Mouse (Mus musculus): ENCODE results near the gene Gart. TPM values are rescaled to one million over a fixed set of nuclear protein-coding genes. Genes with fewer than 3 reads are reported as not detected.
A peak's percentile ranks its signal among the peaks of the same experiment; 100 is the strongest.

Gart gene
- polyA plus RNA-seq, 1 experiment, result 292 TPM

GRCm38 (mm10) chr16:91655285-91655684 lies 8.5 kb upstream of the Gart start:
- Histone ChIP-seq H3K9ac (ENCODE audit: low read depth, poor library complexity, severe bottlenecking) (no peak overlapping the region), H3K4me3 (ENCODE audit: low read depth, low read length) (no peak overlapping the region), H3K9me3 (replicated peaks; ENCODE audit: control insufficient read depth, insufficient read depth, low read length, poor library complexity, severe bottlenecking) (no peaks in the 10 kb centered on the region), H3K27me3 (ENCODE audit: control insufficient read depth, insufficient read depth, low read length, poor library complexity, severe bottlenecking) (no peaks in the 10 kb centered on the region), H3K27ac (ENCODE audit: insufficient read depth, low read length) (no peak overlapping the region), H3K4me1 (ENCODE audit: control insufficient read depth, insufficient read depth, low read length) (no peaks in the 10 kb centered on the region), H3K36me3 (ENCODE audit: control insufficient read depth, insufficient read depth, low read length, poor library complexity, severe bottlenecking) (peaks cover 75% of the 10 kb centered on the region)
- no peak for TF ChIP-seq CTCF (IDR thresholded peaks at IDR 0.05; ENCODE audit: low read depth, low read length)
- no peak for TF ChIP-seq POLR2A (IDR thresholded peaks at IDR 0.05; ENCODE audit: insufficient read depth, low read length)
- no peak for TF ChIP-seq EP300 (IDR thresholded peaks at IDR 0.05; ENCODE audit: insufficient read depth, low read depth, low read length)

GRCm38 (mm10) chr16:91652191-91652590 lies 5.4 kb upstream of the Gart start:
- no peaks in the 10 kb centered on the region for H3K4me1 ChIP-seq (ENCODE audit: control insufficient read depth, insufficient read depth, low read length)
- no peak for TF ChIP-seq POLR2A (IDR thresholded peaks at IDR 0.05; ENCODE audit: insufficient read depth, low read length)
- TF ChIP-seq CTCF (IDR thresholded peaks at IDR 0.05; ENCODE audit: low read depth, low read length), result no peak
- no peak for TF ChIP-seq EP300 (IDR thresholded peaks at IDR 0.05; ENCODE audit: insufficient read depth, low read depth, low read length)
- peaks cover 45% of the 10 kb centered on the region for H3K36me3 ChIP-seq (ENCODE audit: control insufficient read depth, insufficient read depth, low read length, poor library complexity, severe bottlenecking)
- H3K4me3 ChIP-seq (ENCODE audit: low read depth, low read length), result no peak overlapping the region
- H3K27me3 ChIP-seq (ENCODE audit: control insufficient read depth, insufficient read depth, low read length, poor library complexity, severe bottlenecking), result no peaks in the 10 kb centered on the region
- no peak overlapping the region for H3K9ac ChIP-seq (ENCODE audit: low read depth, poor library complexity, severe bottlenecking)
- no peak overlapping the region for H3K27ac ChIP-seq (ENCODE audit: insufficient read depth, low read length)
- no peaks in the 10 kb centered on the region for H3K9me3 ChIP-seq (replicated peaks; ENCODE audit: control insufficient read depth, insufficient read depth, low read length, poor library complexity, severe bottlenecking)

- Histone ChIP-seq H3K9me3 (replicated peaks; ENCODE audit: control insufficient read depth, insufficient read depth, low read length, poor library complexity, severe bottlenecking) (no peaks in the 10 kb centered on the region), H3K27ac (ENCODE audit: insufficient read depth, low read length) (no peak overlapping the region), H3K9ac (ENCODE audit: low read depth, poor library complexity, severe bottlenecking) (no peak overlapping the region), H3K4me3 (ENCODE audit: low read depth, low read length) (no peak overlapping the region), H3K36me3 (ENCODE audit: control insufficient read depth, insufficient read depth, low read length, poor library complexity, severe bottlenecking) (peaks cover 23% of the 10 kb centered on the region), H3K4me1 (ENCODE audit: control insufficient read depth, insufficient read depth, low read length) (no peaks in the 10 kb centered on the region), H3K27me3 (ENCODE audit: control insufficient read depth, insufficient read depth, low read length, poor library complexity, severe bottlenecking) (no peaks in the 10 kb centered on the region)
- TF ChIP-seq EP300 (IDR thresholded peaks at IDR 0.05; ENCODE audit: insufficient read depth, low read depth, low read length) (no peak), POLR2A (IDR thresholded peaks at IDR 0.05; ENCODE audit: insufficient read depth, low read length) (no peak), CTCF (IDR thresholded peaks at IDR 0.05; ENCODE audit: low read depth, low read length) (no peak)
These were observed 3.0 kb upstream of the Gart start for GRCm38 (mm10) chr16:91649781-91650180.

GRCm38 (mm10) chr16:91649246-91649645 lies 2.5 kb upstream of the Gart start:
- H3K9ac ChIP-seq (ENCODE audit: low read depth, poor library complexity, severe bottlenecking), result peak overlapping the region; percentile 98
- H3K36me3 ChIP-seq (ENCODE audit: control insufficient read depth, insufficient read depth, low read length, poor library complexity, severe bottlenecking), result peaks cover 22% of the 10 kb centered on the region
- TF ChIP-seq POLR2A (IDR thresholded peaks at IDR 0.05; ENCODE audit: insufficient read depth, low read length) (no peak), EP300 (IDR thresholded peaks at IDR 0.05; ENCODE audit: insufficient read depth, low read depth, low read length) (no peak), CTCF (IDR thresholded peaks at IDR 0.05; ENCODE audit: low read depth, low read length) (no peak)

GRCm38 (mm10) chr16:91648220-91648550 lies 1.4 kb upstream of the Gart start:
- Histone ChIP-seq H3K27ac (ENCODE audit: insufficient read depth, low read length) (peak overlapping the region; percentile 59; the same call in 1 of the 2 replicates), H3K4me1 (ENCODE audit: control insufficient read depth, insufficient read depth, low read length) (no peaks in the 10 kb centered on the region), H3K9me3 (replicated peaks; ENCODE audit: control insufficient read depth, insufficient read depth, low read length, poor library complexity, severe bottlenecking) (no peaks in the 10 kb centered on the region), H3K27me3 (ENCODE audit: control insufficient read depth, insufficient read depth, low read length, poor library complexity, severe bottlenecking) (no peaks in the 10 kb centered on the region), H3K9ac (ENCODE audit: low read depth, poor library complexity, severe bottlenecking) (peak overlapping the region; percentile 98), H3K4me3 (ENCODE audit: low read depth, low read length) (peak overlapping the region; percentile 95), H3K36me3 (ENCODE audit: control insufficient read depth, insufficient read depth, low read length, poor library complexity, severe bottlenecking) (peaks cover 18% of the 10 kb centered on the region)
- TF ChIP-seq CTCF (IDR thresholded peaks at IDR 0.05; ENCODE audit: low read depth, low read length) (no peak), POLR2A (IDR thresholded peaks at IDR 0.05; ENCODE audit: insufficient read depth, low read length) (no peak), EP300 (IDR thresholded peaks at IDR 0.05; ENCODE audit: insufficient read depth, low read depth, low read length) (no peak)

More at GRCm38 (mm10) chr16:91649246-91649645, 2.5 kb upstream of the Gart start:
- no peaks in the 10 kb centered on the region for H3K9me3 ChIP-seq (replicated peaks; ENCODE audit: control insufficient read depth, insufficient read depth, low read length, poor library complexity, severe bottlenecking)
- H3K27me3 ChIP-seq (ENCODE audit: control insufficient read depth, insufficient read depth, low read length, poor library complexity, severe bottlenecking), result no peaks in the 10 kb centered on the region
- H3K27ac ChIP-seq (ENCODE audit: insufficient read depth, low read length), result no peak overlapping the region
- H3K4me3 ChIP-seq (ENCODE audit: low read depth, low read length), result no peak overlapping the region
- H3K4me1 ChIP-seq (ENCODE audit: control insufficient read depth, insufficient read depth, low read length), result no peaks in the 10 kb centered on the region

- H3K36me3 ChIP-seq (ENCODE audit: control insufficient read depth, insufficient read depth, low read length, poor library complexity, severe bottlenecking), result peaks cover 22% of the 10 kb centered on the region
- no peaks in the 10 kb centered on the region for H3K9me3 ChIP-seq (replicated peaks; ENCODE audit: control insufficient read depth, insufficient read depth, low read length, poor library complexity, severe bottlenecking)
- TF ChIP-seq POLR2A (IDR thresholded peaks at IDR 0.05; ENCODE audit: insufficient read depth, low read length), result peak; percentile 63
- TF ChIP-seq CTCF (IDR thresholded peaks at IDR 0.05; ENCODE audit: low read depth, low read length), result no peak
- TF ChIP-seq EP300 (IDR thresholded peaks at IDR 0.05; ENCODE audit: insufficient read depth, low read depth, low read length), result no peak
- no peaks in the 10 kb centered on the region for H3K4me1 ChIP-seq (ENCODE audit: control insufficient read depth, insufficient read depth, low read length)
- peak within 1 kb of the TSS; percentile 72 for H3K27ac ChIP-seq (ENCODE audit: insufficient read depth, low read length)
- H3K9ac ChIP-seq (ENCODE audit: low read depth, poor library complexity, severe bottlenecking), result peak within 1 kb of the TSS; percentile 98
- peak within 1 kb of the TSS; percentile 100 for H3K4me3 ChIP-seq (ENCODE audit: low read depth, low read length)
- no peaks in the 10 kb centered on the region for H3K27me3 ChIP-seq (ENCODE audit: control insufficient read depth, insufficient read depth, low read length, poor library complexity, severe bottlenecking)
These were observed 888 bp upstream of the Gart start, which contains the start of gene Son for GRCm38 (mm10) chr16:91647461-91648219. Gene Son, plus strand, starts transcription at chr16:91647506.
